Mouse (Mus musculus) forebrain, embryonic 10.5 days (tissue): ENCODE results near the gene Agtrap. TPM values are rescaled to one million over a fixed set of nuclear protein-coding genes. Genes with fewer than 3 reads are reported as not detected.

Experiments used
- DNase-seq: peaks from one replicate; pipeline ENCODE4 v3.0.0-alpha.2; 2017; ENCODE audit warnings: low spot score; ENCODE audit errors: extremely low spot score
- H3K27ac ChIP-seq: fragments of 300-500 bp; sonication (generic); 2 replicates; pipeline ENCODE4 v1.5.1; 2016; ENCODE audit warnings: mild to moderate bottlenecking
- H3K27me3 ChIP-seq: fragments of 300-500 bp; sonication (generic); 2 replicates; pipeline ENCODE4 v1.6.1; 2016; ENCODE audit warnings: mild to moderate bottlenecking; ENCODE audit not compliant: poor library complexity, severe bottlenecking
- H3K36me3 ChIP-seq: fragments of 300-500 bp; sonication (generic); replicated peaks from 2 replicates; pipeline ENCODE4 v1.6.1; 2016; ENCODE audit warnings: mild to moderate bottlenecking, moderate library complexity
- H3K4me1 ChIP-seq: fragments of 300-500 bp; sonication (generic); 2 replicates; pipeline ENCODE4 v1.6.1; 2016
- H3K4me3 ChIP-seq: fragments of 300-500 bp; sonication (generic); 2 replicates; pipeline ENCODE4 v1.5.1; 2016; ENCODE audit warnings: mild to moderate bottlenecking, moderate library complexity
- H3K9me3 ChIP-seq: fragments of 300-500 bp; sonication (generic); 2 replicates; pipeline ENCODE4 v1.6.1; 2016; ENCODE audit warnings: mild to moderate bottlenecking, moderate library complexity
- WGBS: fragments of 180-500 bp; shearing (Covaris S2); methylation state at CpG from one replicate; pipeline ENCODE4 v1.1.7; 2016; 5-methylcytosine and 5-hydroxymethylcytosine counted together
- polyA plus RNA-seq: library from polyadenylated mRNA; unstranded; fragments of >200 nt; fragmentation: Nextera tagmentation; extraction: Ambion mirVana; gene quantifications from 2 replicates; pipeline ENCODE4 v1.2.1, GENCODE M21; 2016

The Agtrap gene
- polyA plus RNA-seq, 1 experiment from 2014 or later = 19.4 TPM

DNA sequence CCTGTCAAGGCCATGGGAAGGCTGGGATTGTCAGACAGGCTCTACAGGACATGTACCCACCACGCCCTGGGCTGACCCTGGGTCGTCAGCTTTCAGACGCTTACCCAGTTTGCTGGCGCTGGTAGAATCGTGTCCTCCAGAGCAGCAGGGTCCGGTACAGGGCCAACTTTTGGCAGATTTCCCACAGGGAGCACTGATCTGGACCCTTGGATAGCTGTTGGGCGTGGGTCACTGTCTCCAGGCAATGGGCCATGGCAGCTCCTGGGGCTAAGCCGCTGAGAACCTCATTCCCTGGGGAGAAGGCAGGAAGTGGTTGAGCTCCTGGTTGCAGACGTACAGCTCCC, 21.5 kb downstream of the Agtrap start:
- Histone ChIP-seq H3K4me3 (no peak overlapping the region), H3K27ac (no peak overlapping the region), H3K27me3 (no peaks in the 10 kb centered on the region), H3K4me1 (peaks cover 26% of the 10 kb centered on the region), H3K9me3 (no peaks in the 10 kb centered on the region), H3K36me3 (no peaks in the 10 kb centered on the region)
- WGBS = 56% methylated on average over 9 of the region's 9 CpGs
- DNase-seq = no peak

DNA sequence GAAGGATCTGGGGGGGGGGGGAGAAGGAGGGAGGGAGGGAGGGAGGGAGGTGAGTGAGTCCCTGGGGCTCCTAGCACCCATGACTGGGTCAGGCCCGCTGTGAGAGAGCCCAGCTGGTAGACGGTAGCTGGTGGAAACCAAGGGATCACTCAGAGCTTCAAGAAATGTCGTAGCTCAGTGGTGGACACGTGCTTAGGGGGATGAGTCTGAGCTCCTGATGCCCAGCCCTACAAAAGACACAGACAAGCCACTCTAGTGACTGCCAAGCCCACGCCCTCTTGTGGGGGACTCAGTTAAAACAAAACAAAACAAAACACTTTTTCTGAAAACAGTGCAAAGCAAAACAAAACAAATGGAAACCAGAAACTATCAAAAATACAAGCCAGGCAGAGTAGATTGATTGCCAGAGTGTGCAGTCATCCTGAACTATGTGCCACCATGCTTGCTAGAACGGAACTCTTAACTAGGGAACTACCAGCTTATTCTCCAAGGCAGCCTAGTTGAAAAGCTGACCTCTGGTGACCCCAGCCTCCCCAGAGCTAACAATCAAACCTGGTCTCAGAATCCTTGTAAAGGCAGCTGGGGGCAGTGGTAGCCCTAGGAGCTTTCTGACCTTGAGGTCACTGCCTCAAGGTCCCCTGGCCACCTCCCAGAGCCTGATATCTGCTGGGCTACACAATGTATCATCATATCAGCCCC, 22.0 kb downstream of the Agtrap start:
- WGBS = 43% methylated on average over 6 of the region's 6 CpGs
- Histone ChIP-seq H3K36me3 (no peaks in the 10 kb centered on the region), H3K27ac (0 out of 2 replicates have a peak overlapping the region, but pooled peaks have one; percentile 35), H3K27me3 (no peaks in the 10 kb centered on the region), H3K4me3 (no peak overlapping the region), H3K4me1 (peaks cover 26% of the 10 kb centered on the region), H3K9me3 (no peaks in the 10 kb centered on the region)
- no peak for DNase-seq

DNA sequence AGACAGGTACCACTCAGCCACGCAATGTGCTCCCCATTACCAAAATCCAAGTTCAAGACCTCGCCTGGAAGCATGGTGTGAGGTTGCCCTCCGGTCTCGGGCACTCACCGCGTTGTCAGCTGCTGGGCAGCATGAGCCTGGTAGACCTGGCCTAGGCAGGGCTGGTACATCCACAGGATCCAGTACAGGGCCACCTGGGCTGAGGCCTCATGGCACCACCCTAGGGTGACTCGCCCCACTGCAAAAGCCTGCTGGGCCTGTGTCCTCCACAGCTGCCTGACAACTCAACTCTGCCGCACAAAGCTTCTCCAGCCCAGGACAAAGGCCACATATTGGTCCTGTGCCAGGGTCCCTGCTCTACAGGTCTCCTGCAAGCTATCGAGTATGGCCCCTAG, 26.7 kb downstream of the Agtrap start:
- H3K27ac ChIP-seq = no peak overlapping the region
- H3K4me1 ChIP-seq = peaks cover 24% of the 10 kb centered on the region
- DNase-seq = no peak
- H3K4me3 ChIP-seq = no peak overlapping the region
- H3K36me3 ChIP-seq = peaks cover 35% of the 10 kb centered on the region
- no peaks in the 10 kb centered on the region for H3K27me3 ChIP-seq
- 92% methylated on average over 9 of the region's 9 CpGs for WGBS
- H3K9me3 ChIP-seq = no peaks in the 10 kb centered on the region

DNA sequence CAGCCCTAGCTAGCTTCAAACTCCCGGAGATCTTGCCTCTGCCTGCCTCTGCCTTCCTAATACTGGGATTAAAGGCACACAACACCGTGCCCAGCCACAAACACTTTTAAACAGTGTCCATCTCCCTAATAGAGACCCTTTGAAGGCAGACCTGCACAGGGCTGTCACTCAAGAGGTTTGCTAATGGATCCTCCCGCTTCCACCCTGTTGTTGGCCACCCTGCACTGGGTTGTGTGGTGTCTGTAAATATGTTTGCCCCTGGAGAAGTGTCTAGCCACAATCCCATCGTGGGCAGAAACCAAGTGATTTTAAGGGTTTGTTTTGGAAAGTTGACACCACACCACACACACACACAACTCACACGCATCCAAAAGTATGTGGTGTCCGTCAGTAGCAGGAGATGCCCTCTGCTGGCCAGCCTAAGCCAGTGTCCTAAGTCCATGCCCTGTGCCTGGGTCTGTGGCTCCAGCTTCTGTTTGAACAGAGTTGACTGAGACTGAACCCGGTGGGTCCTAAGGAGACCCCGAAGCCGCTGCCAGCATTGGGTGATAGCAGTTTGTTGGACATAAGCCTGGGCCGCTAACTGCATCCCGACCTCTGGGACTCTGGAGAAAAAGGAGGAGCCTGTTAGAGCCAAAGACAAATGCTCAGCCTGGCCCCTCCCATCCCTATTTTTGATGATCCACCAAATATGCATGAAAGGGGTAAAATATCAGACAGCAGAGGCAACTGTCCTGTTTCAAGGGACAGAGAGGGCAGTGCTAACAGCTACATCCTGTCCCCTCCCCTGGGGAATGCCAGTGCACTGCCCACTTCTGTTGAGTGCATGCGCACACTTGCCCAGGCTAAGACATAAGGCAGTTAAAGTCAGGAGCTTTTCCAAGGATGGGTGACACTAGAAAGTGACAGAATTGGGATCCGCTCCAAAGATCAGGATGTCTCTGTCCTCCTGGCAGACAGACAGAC, 27.4 kb downstream of the Agtrap start:
- Histone ChIP-seq H3K9me3 (no peaks in the 10 kb centered on the region), H3K27ac (no peak overlapping the region), H3K4me3 (no peak overlapping the region), H3K4me1 (peaks cover 17% of the 10 kb centered on the region), H3K27me3 (no peaks in the 10 kb centered on the region), H3K36me3 (peaks cover 42% of the 10 kb centered on the region)
- 56% methylated on average over 13 of the region's 13 CpGs for WGBS
- DNase-seq = no peak

DNA sequence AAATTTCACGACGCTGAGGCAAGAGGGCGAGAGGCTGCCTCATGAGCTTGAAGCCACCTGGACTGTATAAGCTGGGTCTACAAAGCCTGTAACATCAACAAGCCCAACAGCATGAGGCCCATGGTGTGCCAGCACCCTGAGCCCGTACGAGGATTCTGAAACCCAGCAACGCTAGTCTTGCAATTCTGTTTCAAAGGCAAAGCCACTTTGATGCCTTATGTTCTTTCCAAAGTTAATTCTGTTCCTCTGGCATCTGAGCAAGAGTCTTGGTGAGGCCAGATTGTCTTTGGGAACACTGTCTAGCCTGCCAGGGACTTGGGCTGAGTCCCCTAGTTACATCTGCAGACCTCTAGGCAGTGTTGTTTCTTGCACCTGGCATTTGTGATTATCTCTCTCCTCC, 28.8 kb downstream of the Agtrap start:
- Histone ChIP-seq H3K4me3 (no peak overlapping the region), H3K27ac (no peak overlapping the region), H3K27me3 (no peaks in the 10 kb centered on the region), H3K36me3 (peaks cover 56% of the 10 kb centered on the region), H3K4me1 (peaks cover 7% of the 10 kb centered on the region; the same call in 1 of the 2 replicates), H3K9me3 (no peaks in the 10 kb centered on the region)
- DNase-seq = no peak
- WGBS = 93% methylated on average over 6 of the region's 6 CpGs

DNA sequence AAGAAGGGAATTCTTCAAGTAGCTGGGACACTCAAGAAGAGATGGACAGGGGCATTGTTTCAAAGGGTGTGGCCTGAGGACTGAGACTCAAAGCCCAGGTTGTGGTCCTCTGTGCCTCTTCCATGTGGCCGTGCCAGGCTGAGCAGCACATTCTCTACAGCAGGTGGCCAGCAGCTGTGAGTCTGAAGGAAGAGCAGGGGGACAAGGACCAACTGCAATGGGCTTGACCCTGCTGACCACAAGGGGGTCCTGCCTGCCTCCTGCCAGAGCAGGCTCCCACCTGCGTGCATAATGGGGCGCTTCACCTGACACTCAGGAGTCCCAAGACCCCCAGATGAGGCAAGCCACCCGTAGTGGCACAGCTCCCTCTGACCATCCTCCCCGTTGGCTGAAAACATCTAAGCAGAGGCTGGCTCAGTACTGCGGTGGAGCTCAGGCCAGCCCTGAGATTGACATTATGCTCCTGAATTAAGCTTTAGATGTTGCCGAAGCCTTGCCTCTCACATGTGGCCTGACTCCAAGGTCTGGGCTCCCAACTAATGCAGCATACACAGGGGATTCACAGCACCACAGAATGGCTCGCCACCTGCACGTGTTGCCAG, 29.5 kb downstream of the Agtrap start:
- Histone ChIP-seq H3K27me3 (no peaks in the 10 kb centered on the region), H3K4me3 (no peak overlapping the region), H3K4me1 (peaks cover 8% of the 10 kb centered on the region), H3K27ac (no peak overlapping the region), H3K9me3 (no peaks in the 10 kb centered on the region), H3K36me3 (peaks cover 63% of the 10 kb centered on the region)
- WGBS = 94% methylated on average over 9 of the region's 9 CpGs
- no peak for DNase-seq

DNA sequence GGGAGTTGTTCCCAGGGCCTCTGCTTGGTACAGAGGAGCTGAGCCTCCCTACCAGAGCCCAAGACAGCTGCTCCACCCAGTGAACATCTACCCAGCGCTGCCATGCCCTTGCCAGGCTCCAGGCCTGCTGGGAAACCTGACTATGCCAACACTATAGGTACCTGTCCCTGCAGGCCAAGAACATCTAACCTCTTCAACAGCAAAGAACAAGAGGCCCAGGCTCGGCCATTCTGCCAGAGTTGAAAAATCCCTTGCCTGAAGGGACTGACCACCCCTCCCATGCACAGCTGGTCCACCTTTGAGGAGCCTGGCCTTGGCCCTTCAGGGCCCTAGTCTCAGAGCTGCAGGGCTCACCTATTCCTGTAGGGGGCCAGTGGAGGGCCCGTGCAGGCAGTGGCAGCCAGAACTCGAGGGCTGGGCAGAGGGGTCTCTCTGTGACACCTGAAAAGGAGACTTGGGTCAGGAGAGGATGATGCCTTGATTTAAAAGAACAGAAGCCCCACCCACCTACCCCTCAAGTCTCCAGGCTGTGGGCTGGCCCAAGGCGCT, 30.1 kb downstream of the Agtrap start:
- H3K9me3 ChIP-seq = no peaks in the 10 kb centered on the region
- H3K4me1 ChIP-seq = peaks cover 14% of the 10 kb centered on the region
- DNase-seq = no peak
- H3K36me3 ChIP-seq = peaks cover 68% of the 10 kb centered on the region
- no peak overlapping the region for H3K4me3 ChIP-seq
- H3K27me3 ChIP-seq = no peaks in the 10 kb centered on the region
- H3K27ac ChIP-seq = no peak overlapping the region
- 72% methylated on average over 5 of the region's 5 CpGs for WGBS

DNA sequence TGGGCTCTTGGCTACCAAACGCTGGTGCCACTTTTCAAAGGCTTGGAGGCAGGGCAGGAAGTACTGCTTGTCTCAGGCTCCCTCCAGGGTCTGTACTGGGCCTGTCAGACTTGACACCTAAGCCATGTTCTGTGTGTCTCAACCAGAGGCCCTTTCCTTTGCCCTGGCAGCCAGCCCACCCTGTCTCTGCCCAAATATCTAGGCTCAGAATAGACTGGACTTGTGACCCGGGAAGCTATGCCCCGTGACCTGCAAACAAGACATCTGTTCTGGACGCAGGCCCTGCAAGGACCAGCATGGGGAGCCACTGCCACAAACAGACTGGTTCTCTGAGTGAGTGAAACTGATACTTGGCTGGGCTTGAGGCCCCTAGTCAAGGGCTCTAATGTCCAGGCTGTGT, 31.0 kb downstream of the Agtrap start:
- Histone ChIP-seq H3K9me3 (no peaks in the 10 kb centered on the region), H3K27ac (no peak overlapping the region), H3K4me3 (no peak overlapping the region), H3K36me3 (peaks cover 78% of the 10 kb centered on the region), H3K27me3 (no peaks in the 10 kb centered on the region), H3K4me1 (peaks cover 20% of the 10 kb centered on the region)
- 86% methylated on average over 4 of the region's 4 CpGs for WGBS
- no peak for DNase-seq

DNA sequence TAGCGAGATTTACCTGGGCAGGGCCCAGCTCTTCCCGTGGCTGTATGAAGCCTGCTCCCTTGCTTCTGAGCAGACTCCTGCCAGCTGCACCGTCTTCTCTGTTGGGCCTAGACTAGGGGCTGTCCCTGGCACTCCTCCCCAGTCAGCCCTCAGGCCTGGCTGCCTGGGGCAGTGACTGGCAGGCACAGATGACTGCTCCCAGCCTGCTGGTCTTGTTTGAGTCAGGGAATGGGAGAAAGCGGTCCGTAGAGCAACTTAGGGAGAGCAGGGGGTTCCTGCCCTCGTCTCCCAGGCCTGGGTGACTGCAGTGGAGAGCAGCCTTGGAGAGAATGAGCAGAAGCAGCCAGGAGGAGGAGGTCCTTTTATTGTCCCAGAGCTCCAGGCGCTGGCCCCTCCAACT, 31.6 kb downstream of the Agtrap start:
- no peaks in the 10 kb centered on the region for H3K27me3 ChIP-seq
- H3K27ac ChIP-seq = no peak overlapping the region
- 91% methylated on average over 7 of the region's 7 CpGs for WGBS
- H3K4me3 ChIP-seq = no peak overlapping the region
- no peak for DNase-seq
- H3K4me1 ChIP-seq = peaks cover 20% of the 10 kb centered on the region
- no peaks in the 10 kb centered on the region for H3K9me3 ChIP-seq
- H3K36me3 ChIP-seq = peaks cover 83% of the 10 kb centered on the region

DNA sequence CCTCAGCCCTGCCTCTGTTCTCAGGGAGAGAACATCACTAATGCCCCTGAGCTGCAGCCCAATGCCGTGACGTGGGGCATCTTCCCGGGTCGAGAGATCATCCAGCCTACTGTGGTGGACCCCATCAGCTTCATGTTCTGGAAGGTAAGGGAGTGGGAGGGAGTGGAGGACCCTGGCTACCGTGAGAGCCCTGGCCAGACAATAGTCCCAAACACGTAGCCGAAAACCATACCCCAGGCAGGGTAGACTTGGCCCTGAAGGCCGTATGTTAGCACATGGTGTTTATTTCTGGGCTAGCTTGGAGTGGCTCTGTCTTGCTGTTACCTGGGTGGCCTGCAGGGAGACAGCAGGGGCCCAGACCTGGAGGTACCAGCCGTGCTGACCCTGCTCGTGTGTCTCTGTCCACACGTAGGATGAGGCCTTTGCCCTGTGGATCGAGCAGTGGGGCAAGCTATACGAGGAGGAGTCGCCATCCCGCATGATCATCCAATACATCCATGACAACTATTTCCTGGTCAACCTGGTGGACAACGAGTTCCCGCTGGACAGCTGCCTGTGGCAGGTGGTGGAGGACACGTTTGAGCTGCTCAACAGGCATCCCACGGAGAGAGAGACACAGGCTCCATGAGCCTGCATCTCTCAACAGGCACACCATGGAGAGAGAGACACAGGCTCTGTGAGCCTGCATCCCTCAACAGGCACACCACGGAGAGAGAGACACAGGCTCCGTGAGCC, 32.7 kb downstream of the Agtrap start:
- Histone ChIP-seq H3K36me3 (peaks cover 94% of the 10 kb centered on the region), H3K27me3 (no peaks in the 10 kb centered on the region), H3K4me3 (no peak overlapping the region), H3K4me1 (peaks cover 15% of the 10 kb centered on the region), H3K27ac (no peak overlapping the region), H3K9me3 (no peaks in the 10 kb centered on the region)
- 92% methylated on average over 21 of the region's 21 CpGs for WGBS
- no peak for DNase-seq

DNA sequence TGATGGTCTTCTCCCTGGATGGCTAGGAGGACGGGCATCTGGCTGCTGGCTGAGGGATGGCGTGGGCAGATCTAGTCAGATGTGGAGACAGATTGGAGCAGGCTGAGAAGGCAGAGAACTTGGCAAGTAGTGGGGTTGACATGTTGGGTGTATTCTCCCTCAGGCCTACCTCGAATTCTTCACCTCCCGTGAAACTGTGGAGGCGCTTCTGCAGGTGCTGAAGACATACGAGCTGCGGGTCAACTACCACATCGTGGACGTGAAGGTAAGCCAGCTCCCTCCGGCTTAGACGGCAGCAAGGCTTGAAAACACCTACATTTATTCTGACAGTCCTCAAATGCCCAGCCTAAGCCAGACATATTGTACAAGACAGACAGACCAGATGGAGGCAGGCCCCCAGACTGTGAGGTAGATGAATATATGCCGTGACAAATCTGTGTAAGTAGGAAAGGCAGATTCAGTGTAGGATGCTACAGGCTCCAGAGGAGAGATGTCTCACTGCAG, 34.4 kb downstream of the Agtrap start:
- no peak for DNase-seq
- Histone ChIP-seq H3K4me3 (no peak overlapping the region), H3K9me3 (no peaks in the 10 kb centered on the region), H3K27me3 (no peaks in the 10 kb centered on the region), H3K27ac (no peak overlapping the region), H3K4me1 (peaks cover 13% of the 10 kb centered on the region), H3K36me3 (peaks cover 100% of the 10 kb centered on the region)
- WGBS = 93% methylated on average over 12 of the region's 12 CpGs

DNA sequence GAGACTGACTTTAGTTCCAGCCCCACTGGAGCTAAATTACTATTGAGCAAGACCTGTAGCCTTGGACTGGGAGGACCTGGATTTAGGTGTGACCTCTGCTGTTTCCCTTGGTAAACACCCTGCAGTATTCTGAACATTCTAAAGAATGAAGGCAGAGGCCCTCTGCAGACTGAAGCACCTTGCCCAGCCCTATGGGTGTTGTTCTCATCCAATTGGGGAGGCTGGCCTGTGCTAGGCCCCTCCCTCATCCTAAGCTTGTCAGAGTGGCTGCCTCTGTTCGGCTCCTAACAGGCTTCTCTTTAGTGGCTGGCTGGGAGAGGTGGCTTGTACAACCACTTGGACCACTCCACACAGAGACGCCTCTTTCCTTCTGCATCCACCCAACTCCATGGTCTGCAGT, 34.9 kb downstream of the Agtrap start:
- peaks cover 13% of the 10 kb centered on the region for H3K4me1 ChIP-seq
- H3K27ac ChIP-seq = no peak overlapping the region
- peaks cover 100% of the 10 kb centered on the region for H3K36me3 ChIP-seq
- H3K9me3 ChIP-seq = no peaks in the 10 kb centered on the region
- no peak overlapping the region for H3K4me3 ChIP-seq
- DNase-seq = no peak
- WGBS = 74% methylated on average over 2 of the region's 2 CpGs
- no peaks in the 10 kb centered on the region for H3K27me3 ChIP-seq
